Mouse (Mus musculus) spleen, adult 2 months (tissue): ENCODE measurements around the gene Cntnap2.

ENCODE experiments used
- CTCF ChIP-seq: fragments of 200-500 bp; IDR thresholded peaks from 2 replicates; pipeline ENCODE4 v1.5.1; 2011; ENCODE audit warnings: mild to moderate bottlenecking, inconsistent platforms; ENCODE audit not compliant: insufficient read depth, insufficient read length, insufficient replicate concordance; ENCODE audit errors: extremely low read depth
- POLR2A ChIP-seq: fragments of 200-500 bp; IDR thresholded peaks from 2 replicates; pipeline ENCODE4 v1.6.1; 2011; ENCODE audit warnings: low read depth, low read length, inconsistent platforms

- TF ChIP-seq CTCF (no peak), POLR2A (no peak)
Measured at GRCm38 (mm10) chr6:46909167-46909566, 1850.0 kb downstream of the Cntnap2 start.
